Mouse (Mus musculus) lung, embryonic 15.5 days (tissue): ENCODE measurements around the gene Zgpat. TPM values are rescaled to one million over a fixed set of nuclear protein-coding genes. Genes with fewer than 3 reads are reported as not detected.

Source experiments
- ATAC-seq: fragments of 200-750 bp; cut with Nextera tagmentation; 2 replicates; pipeline ENCODE4 v1.8.0; 2017; ENCODE audit warnings: moderate number of reproducible peaks, borderline replicate concordance; ENCODE audit not compliant: low FRiP score, low TSS enrichment; ENCODE audit errors: extremely low read depth
- H3K27ac ChIP-seq: fragments of 300-500 bp; sonication (generic); 2 replicates; pipeline ENCODE4 v1.5.1; 2015; ENCODE audit warnings: moderate library complexity, mild to moderate bottlenecking, inconsistent platforms
- H3K27me3 ChIP-seq: fragments of 300-500 bp; sonication (generic); 2 replicates; pipeline ENCODE4 v1.6.1; 2015; ENCODE audit warnings: inconsistent platforms
- H3K36me3 ChIP-seq: fragments of 300-500 bp; sonication (generic); 2 replicates; pipeline ENCODE4 v1.6.1; 2015; ENCODE audit warnings: inconsistent platforms
- H3K4me1 ChIP-seq: fragments of 300-500 bp; sonication (generic); 2 replicates; pipeline ENCODE4 v1.6.1; 2015; ENCODE audit warnings: inconsistent platforms
- H3K4me2 ChIP-seq: fragments of 300-500 bp; sonication (generic); 2 replicates; pipeline ENCODE4 v1.6.1; 2015; ENCODE audit warnings: inconsistent platforms, mild to moderate bottlenecking, moderate library complexity
- H3K4me3 ChIP-seq: fragments of 300-500 bp; sonication (generic); 2 replicates; pipeline ENCODE4 v1.5.1; 2015; ENCODE audit warnings: mild to moderate bottlenecking, inconsistent platforms
- H3K9ac ChIP-seq: fragments of 300-500 bp; sonication (generic); 2 replicates; pipeline ENCODE4 v1.6.1; 2015; ENCODE audit warnings: inconsistent platforms
- H3K9me3 ChIP-seq: fragments of 300-500 bp; sonication (generic); 2 replicates; pipeline ENCODE4 v1.6.1; 2016; ENCODE audit warnings: inconsistent platforms
- WGBS: fragments of 180-500 bp; shearing (Covaris S2); methylation state at CpG from one replicate; pipeline ENCODE4 v1.1.7; 2015; 5-methylcytosine and 5-hydroxymethylcytosine counted together
- polyA plus RNA-seq: library from polyadenylated mRNA; unstranded; fragments of >200 nt; fragmentation: Nextera tagmentation; extraction: Ambion mirVana; gene quantifications from 2 replicates; pipeline ENCODE4 v1.2.1, GENCODE M21; 2015

Zgpat gene
- polyA plus RNA-seq, 1 experiment from 2014 or later = 40.7 TPM

DNA sequence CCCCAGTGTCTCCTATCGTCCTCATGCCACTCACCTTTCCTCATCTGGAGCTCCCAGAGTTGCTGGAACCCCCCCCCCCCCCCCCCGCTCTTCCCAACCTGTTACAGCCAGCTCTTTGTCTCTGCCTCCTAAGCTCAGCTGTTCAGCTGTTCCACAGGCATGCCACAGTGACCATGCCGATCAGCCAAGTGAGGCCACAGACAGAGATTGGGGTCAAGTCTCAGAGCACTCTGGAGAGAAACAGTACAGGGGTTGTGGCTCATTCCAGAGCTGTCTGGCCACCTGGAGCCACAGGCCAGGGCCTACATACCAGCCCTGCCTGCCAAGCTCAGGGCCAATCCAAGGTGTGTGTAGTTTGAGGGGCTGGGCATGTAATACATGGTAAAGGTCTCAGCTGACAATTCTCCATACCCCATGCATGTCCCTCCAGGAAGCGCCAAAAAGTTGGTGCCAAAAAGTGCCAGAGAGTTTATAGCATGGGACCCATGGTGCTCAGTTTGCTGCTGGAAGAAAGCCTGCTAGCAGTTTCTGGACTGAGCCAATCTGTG is 22.0 kb downstream of the Zgpat start:
- Histone ChIP-seq H3K36me3 (peaks cover 17% of the 10 kb centered on the region), H3K4me1 (peaks cover 24% of the 10 kb centered on the region)

DNA sequence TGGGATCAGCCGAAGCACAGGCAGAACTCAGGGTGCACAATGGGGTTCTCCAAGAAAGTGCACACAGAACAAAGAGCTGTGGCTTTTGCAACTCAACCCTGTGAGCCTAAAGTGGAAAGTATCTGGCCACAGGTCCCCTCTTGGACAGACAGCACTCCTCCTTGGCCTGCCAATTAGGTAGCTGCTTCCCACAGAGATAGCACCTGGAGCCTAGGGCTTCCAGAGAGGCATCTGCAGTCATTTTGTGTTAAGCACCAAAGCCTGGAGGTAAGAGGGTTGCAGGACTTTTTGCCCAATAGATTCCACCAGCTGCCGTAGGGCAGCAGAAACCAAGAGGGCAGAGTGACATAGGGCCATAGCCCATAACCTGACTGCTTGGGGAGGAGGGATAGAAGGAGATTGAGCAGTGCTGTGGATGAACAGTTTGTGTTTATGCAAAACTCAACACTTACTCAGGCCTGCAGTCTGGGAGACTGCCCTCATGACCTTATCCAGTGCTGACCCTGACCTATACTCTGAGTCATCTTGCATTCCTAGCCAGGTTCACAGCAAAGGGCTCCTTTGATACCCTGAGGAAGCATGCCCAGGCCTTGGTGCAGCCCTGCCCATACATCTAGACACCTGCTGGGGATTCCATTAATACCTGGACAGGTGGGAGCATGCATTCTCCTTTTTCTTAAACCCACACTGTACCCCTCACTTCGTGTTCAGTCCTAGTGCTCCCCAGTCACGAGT is 25.6 kb downstream of the Zgpat start:
- Histone ChIP-seq H3K4me1 (peaks cover 16% of the 10 kb centered on the region), H3K9ac (no peak overlapping the region; the same call in 1 of the 2 replicates), H3K4me2 (no peak overlapping the region), H3K9me3 (no peaks in the 10 kb centered on the region), H3K27ac (no peak overlapping the region), H3K27me3 (no peaks in the 10 kb centered on the region), H3K4me3 (no peak overlapping the region), H3K36me3 (0 out of 2 replicates have a peak, but pooled peaks cover 9% of the 10 kb centered on the region)
- ATAC-seq = no peak
- 71% methylated on average over 4 of the region's 4 CpGs for WGBS

More for the DNA sequence above, 22.0 kb downstream of the Zgpat start:
- no peak for ATAC-seq
- no peaks in the 10 kb centered on the region for H3K27me3 ChIP-seq
- H3K9ac ChIP-seq = 0 out of 2 replicates have a peak overlapping the region, but pooled peaks have one; percentile 5
- peak overlapping the region; percentile 18; the same call in 1 of the 2 replicates for H3K27ac ChIP-seq
- no peak overlapping the region for H3K4me2 ChIP-seq
- no peaks in the 10 kb centered on the region for H3K9me3 ChIP-seq
- WGBS = 78% methylated on average over 3 of the region's 4 CpGs
- no peak overlapping the region for H3K4me3 ChIP-seq

DNA sequence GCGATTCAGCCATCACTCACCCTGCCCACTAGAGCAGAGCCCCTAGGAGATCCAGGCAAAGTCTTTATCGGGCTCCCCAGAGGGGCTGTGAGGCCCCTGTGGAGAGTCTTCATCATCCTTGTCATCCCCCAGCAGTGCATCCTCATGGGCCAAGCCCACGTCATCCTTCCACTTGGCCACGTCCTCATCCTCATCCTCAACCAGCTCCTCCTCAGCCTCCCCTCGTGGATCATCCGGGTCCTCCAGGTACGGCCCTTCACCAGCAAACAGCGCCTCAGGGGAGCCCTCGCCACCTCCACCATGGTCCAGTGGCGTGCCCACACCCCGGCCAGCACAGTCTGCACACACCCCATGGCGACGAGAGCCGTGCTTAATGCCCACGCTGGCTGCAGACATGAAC is 26.3 kb downstream of the Zgpat start:
- Histone ChIP-seq H3K9me3 (no peaks in the 10 kb centered on the region), H3K36me3 (0 out of 2 replicates have a peak, but pooled peaks cover 9% of the 10 kb centered on the region)
- WGBS = 84% methylated on average over 15 of the region's 15 CpGs

DNA sequence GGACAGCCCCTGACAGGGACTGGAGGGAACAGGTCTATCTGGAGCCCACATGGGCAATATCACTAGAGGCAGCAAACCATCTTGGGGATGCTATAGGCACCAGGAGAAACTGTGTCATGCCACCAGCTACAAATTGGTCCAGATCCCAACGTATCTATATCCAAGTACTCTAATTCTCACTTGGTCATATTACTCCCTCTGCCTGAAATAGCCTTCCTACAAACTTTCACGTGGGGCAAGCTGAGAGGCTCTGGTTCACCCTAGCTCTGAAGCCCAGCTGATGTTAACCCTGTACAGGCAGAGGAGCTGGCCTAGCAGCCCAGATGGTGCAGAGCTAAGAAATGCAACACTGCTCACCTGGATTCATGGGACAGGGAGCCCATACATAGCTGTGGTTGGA is 26.8 kb downstream of the Zgpat start:
- H3K4me1 ChIP-seq = peaks cover 6% of the 10 kb centered on the region; the same call in 1 of the 2 replicates
- H3K27me3 ChIP-seq = no peaks in the 10 kb centered on the region
- H3K4me3 ChIP-seq = no peak overlapping the region
- no peak overlapping the region for H3K4me2 ChIP-seq
- no peak overlapping the region for H3K27ac ChIP-seq
- no peak for ATAC-seq
- H3K36me3 ChIP-seq = 0 out of 2 replicates have a peak, but pooled peaks cover 9% of the 10 kb centered on the region
- 68% methylated on average over 2 of the region's 2 CpGs for WGBS
- no peaks in the 10 kb centered on the region for H3K9me3 ChIP-seq
- H3K9ac ChIP-seq = no peak overlapping the region

More for the DNA sequence above, 26.3 kb downstream of the Zgpat start:
- H3K9ac ChIP-seq = no peak overlapping the region
- no peak overlapping the region for H3K4me3 ChIP-seq
- H3K4me2 ChIP-seq = no peak overlapping the region
- H3K27ac ChIP-seq = no peak overlapping the region
- no peaks in the 10 kb centered on the region for H3K27me3 ChIP-seq
- ATAC-seq = no peak
- H3K4me1 ChIP-seq = peaks cover 9% of the 10 kb centered on the region

DNA sequence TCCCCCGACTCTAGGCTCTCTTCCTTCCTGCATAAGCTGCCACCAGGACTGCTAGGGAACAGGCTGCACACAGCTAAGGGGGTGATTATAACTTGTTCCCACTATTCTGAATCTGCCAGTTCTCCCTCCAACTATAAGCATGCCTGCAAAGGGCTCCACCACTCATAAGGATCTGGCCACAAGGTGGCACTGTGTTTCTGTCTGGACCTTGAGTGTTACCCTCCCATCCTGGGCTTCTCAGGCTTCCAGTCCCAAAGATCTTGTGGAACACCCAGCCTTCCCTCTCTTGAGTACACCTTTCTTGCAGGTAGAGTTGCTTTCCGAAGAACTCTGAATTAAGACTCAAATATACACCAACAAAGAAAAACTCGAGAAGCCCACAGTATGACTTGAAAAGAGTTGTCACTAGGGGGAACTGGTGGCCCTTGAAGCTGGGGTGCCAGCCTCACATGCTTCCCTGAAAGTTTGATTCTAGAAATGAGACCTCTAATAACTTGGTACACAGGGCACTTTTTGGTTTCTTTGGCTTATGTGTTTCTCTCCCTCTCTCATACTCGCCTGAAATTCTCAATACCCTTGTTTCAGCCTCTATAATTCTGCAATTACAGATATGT is 28.0 kb downstream of the Zgpat start:
- Histone ChIP-seq H3K36me3 (0 out of 2 replicates have a peak, but pooled peaks cover 6% of the 10 kb centered on the region), H3K27ac (no peak overlapping the region), H3K4me3 (no peak overlapping the region), H3K9ac (no peak overlapping the region), H3K4me2 (no peak overlapping the region), H3K9me3 (no peaks in the 10 kb centered on the region), H3K4me1 (peaks cover 7% of the 10 kb centered on the region; the same call in 1 of the 2 replicates), H3K27me3 (no peaks in the 10 kb centered on the region)
- ATAC-seq = 0 out of 2 replicates have a peak, but pooled peaks have one; percentile 60
- WGBS = 21% methylated on average over 4 of the region's 4 CpGs

DNA sequence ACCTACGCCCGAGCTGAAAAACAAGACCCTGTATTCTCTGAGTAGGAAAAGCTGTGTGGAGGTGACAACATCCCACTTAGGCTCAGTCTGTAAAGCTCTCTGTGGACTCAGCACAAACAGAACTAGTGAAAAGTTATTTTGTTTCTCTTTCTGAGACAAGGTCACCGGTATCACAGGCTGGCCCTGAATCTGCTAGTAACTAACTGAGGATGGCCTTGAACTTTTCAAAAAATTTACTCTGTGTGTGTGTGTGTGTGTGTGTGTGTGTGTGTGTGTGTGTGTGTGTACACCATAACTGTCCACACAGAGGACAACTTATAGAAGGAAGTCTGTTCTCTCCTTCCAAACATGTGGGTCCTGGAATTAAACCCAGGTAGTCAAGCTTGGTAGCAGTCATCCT is 29.4 kb downstream of the Zgpat start:
- H3K9ac ChIP-seq = no peak overlapping the region

DNA sequence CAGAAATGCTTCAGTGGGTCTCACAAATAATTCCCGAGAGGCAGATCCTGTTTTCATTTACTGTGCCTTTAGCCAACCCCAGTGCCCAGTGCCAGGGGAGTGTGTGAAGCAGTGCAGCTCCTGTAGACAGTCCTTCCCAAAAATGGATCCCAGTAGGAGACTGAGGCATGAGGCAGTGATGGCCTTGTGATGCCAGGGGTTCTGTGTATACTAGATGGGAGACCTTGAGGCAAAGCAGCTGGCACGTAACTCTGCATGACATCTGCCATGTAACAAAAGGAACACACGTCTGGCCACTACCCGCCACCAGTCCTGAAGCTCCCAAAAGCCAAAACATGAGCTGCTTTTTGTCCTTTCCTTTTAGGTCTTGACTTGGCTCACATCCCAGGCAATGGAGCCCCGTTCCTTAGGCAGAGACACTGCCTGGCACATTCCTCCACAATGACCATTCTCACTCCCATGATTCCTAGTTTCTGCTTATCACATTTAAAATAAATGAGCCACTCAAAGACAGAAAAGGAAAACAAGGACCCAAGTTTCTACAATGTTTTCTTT is 32.6 kb downstream of the Zgpat start:
- Histone ChIP-seq H3K27ac (no peak overlapping the region; the same call in 1 of the 2 replicates), H3K9ac (no peak overlapping the region)
- peak; percentile 19; the same call in 1 of the 2 replicates for ATAC-seq

More for the DNA sequence above, 29.4 kb downstream of the Zgpat start:
- no peak overlapping the region for H3K4me3 ChIP-seq
- ATAC-seq = no peak
- WGBS = 95% methylated on average over 3 of the region's 3 CpGs
- 0 out of 2 replicates have a peak, but pooled peaks cover 6% of the 10 kb centered on the region for H3K36me3 ChIP-seq
- no peaks in the 10 kb centered on the region for H3K9me3 ChIP-seq
- H3K4me2 ChIP-seq = no peak overlapping the region
- H3K27me3 ChIP-seq = no peaks in the 10 kb centered on the region
- no peak overlapping the region for H3K27ac ChIP-seq
- peaks cover 8% of the 10 kb centered on the region; the same call in 1 of the 2 replicates for H3K4me1 ChIP-seq

DNA sequence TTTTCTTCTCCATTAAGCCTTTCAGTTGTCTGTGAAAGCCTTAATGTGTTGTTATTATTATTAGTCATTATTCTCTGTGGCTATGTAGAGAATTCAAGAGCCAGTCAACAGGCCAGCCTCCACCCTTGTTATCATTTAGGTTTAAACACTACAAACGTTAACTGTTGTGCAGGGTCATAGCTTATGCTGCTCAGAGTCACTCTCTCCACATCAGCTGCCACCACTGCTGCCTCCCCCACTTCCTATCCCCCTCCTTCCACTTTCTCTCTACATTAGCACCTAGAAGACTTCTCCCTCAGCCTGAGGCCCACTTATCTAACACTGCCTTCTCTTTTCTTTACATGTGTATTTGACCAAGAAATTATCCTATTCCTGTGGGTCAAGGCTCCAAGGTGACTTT is 36.8 kb downstream of the Zgpat start:
- no peaks in the 10 kb centered on the region for H3K9me3 ChIP-seq
- no peaks in the 10 kb centered on the region for H3K27me3 ChIP-seq
- H3K4me1 ChIP-seq = peaks cover 8% of the 10 kb centered on the region; the same call in 1 of the 2 replicates
- no peak overlapping the region for H3K27ac ChIP-seq
- H3K9ac ChIP-seq = no peak overlapping the region
- H3K4me2 ChIP-seq = no peak overlapping the region
- WGBS = 7% methylated on average over 1 of the region's 1 CpGs
- H3K4me3 ChIP-seq = no peak overlapping the region
- H3K36me3 ChIP-seq = no peaks in the 10 kb centered on the region
- ATAC-seq = no peak

More for the DNA sequence above, 32.6 kb downstream of the Zgpat start:
- H3K4me3 ChIP-seq = no peak overlapping the region
- no peak overlapping the region for H3K4me2 ChIP-seq
- no peaks in the 10 kb centered on the region for H3K36me3 ChIP-seq
- H3K27me3 ChIP-seq = no peaks in the 10 kb centered on the region
- peaks cover 8% of the 10 kb centered on the region; the same call in 1 of the 2 replicates for H3K4me1 ChIP-seq
- no peaks in the 10 kb centered on the region for H3K9me3 ChIP-seq
- WGBS = 39% methylated on average over 5 of the region's 5 CpGs

DNA sequence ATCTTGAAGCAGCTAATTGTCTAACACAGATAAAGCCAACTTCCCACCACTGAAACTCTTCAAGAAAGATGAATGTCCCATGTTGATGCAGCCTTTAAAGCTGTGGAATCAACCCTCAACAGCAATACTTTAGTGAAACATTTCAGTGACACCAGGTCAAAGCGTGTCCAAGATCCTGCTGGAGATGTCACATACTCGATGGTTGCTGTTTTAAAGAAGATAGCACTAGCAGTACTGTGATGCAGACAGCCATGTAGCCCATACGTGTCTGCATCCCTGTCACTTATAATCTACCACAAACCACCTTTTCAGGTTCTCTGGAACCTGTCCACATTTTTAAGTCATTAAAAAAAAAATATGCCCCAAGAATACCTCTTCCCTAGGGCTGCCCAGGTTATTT is 39.0 kb downstream of the Zgpat start:
- 78% methylated on average over 3 of the region's 3 CpGs for WGBS
- Histone ChIP-seq H3K9me3 (no peaks in the 10 kb centered on the region), H3K36me3 (no peaks in the 10 kb centered on the region), H3K27me3 (no peaks in the 10 kb centered on the region), H3K9ac (no peak overlapping the region), H3K4me3 (no peak overlapping the region), H3K4me1 (no peaks in the 10 kb centered on the region), H3K4me2 (no peak overlapping the region), H3K27ac (no peak overlapping the region)
- no peak for ATAC-seq

DNA sequence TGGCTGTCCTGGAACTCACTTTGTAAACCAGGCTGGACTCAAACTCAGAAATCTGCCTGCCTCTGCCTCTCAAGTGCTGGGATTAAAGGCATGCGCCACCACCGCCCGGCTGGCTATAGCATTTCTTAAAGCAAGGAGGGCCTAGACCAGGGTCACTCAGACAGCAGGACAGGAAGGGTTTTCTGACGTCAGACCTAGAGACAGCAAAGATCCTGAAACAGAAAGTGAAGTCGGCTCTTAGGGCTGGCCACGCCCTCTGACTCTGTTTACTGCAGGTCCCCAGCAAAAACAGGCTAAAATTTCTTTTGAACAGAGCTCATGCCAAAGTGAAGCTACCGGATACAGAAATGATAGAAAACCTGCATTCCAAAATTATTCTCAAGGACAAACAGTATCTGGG is 44.9 kb downstream of the Zgpat start:
- H3K4me1 ChIP-seq = no peaks in the 10 kb centered on the region
- H3K9me3 ChIP-seq = no peaks in the 10 kb centered on the region
- no peak overlapping the region for H3K9ac ChIP-seq
- H3K27me3 ChIP-seq = no peaks in the 10 kb centered on the region
- H3K36me3 ChIP-seq = no peaks in the 10 kb centered on the region
- H3K4me3 ChIP-seq = no peak overlapping the region
- ATAC-seq = no peak
- no peak overlapping the region for H3K27ac ChIP-seq
- 78% methylated on average over 7 of the region's 7 CpGs for WGBS
- H3K4me2 ChIP-seq = no peak overlapping the region

DNA sequence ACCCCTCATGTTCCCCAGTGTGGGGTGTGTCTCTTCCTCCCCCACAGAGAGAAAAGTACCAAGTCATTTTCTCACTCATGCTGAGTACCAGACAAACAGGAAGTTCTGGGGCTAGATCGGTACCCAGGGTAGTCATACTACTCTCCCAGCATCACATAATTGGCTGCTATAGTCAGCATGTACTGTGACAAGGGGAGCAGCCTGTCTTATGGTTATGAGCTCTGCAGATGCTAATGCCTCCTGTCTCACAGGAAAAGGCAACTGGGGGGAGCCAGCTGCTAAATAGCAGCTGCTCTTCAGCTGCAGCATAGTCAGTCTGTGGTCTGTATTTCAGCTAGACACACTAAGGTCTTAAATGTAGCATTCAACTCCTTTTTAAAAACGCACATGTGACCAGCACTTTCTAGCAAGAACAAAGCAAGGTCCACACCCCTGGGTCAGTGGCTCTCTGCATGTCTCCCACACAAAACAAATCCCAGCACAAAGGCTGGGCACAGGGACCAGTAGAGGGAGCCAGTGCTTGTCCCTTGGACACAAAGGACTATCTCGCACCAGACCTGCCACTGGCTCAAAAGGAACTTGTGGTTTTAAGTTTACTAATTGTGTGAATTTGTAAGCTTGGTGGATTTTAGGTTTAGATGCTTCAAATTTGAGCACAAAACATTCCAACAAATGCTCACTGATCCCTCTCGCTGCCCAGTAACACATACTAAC is 46.2 kb downstream of the Zgpat start:
- WGBS = 42% methylated on average over 4 of the region's 4 CpGs
- no peak overlapping the region for H3K4me2 ChIP-seq
- ATAC-seq = no peak

More for the DNA sequence above, 46.2 kb downstream of the Zgpat start:
- Histone ChIP-seq H3K4me1 (no peaks in the 10 kb centered on the region), H3K9me3 (no peaks in the 10 kb centered on the region), H3K9ac (no peak overlapping the region), H3K27ac (no peak overlapping the region), H3K4me3 (no peak overlapping the region), H3K36me3 (no peaks in the 10 kb centered on the region), H3K27me3 (no peaks in the 10 kb centered on the region)
